Mouse (Mus musculus) forebrain, embryonic 14.5 days (tissue): Measurements from ENCODE around the gene Amhr2. TPM values are rescaled to one million over a fixed set of nuclear protein-coding genes. Genes with fewer than 3 reads are reported as not detected.
A peak's percentile ranks its signal among the peaks of the same experiment; 100 is the strongest.

Source experiments
- ATAC-seq: fragments of 200-750 bp; cut with Nextera tagmentation; 2 replicates; pipeline ENCODE4 v1.8.0; 2017; ENCODE audit warnings: mild to moderate bottlenecking, moderate library complexity
- DNase-seq: peaks from one replicate; pipeline ENCODE4 v3.0.0-alpha.2; 2015; ENCODE audit warnings: low spot score
- H3K27ac ChIP-seq: fragments of 300-500 bp; sonication (generic); 2 replicates; pipeline ENCODE4 v1.5.1; 2014; ENCODE audit warnings: low read depth, mild to moderate bottlenecking, control low read depth, low read length, moderate library complexity
- H3K27me3 ChIP-seq: fragments of 300-500 bp; sonication (generic); replicated peaks from 2 replicates; pipeline ENCODE4 v1.6.1; 2014; ENCODE audit warnings: low read length, control low read depth, mixed read lengths; ENCODE audit not compliant: control insufficient read depth, insufficient read depth
- H3K36me3 ChIP-seq: fragments of 300-500 bp; sonication (generic); 2 replicates; pipeline ENCODE4 v1.6.1; 2014; ENCODE audit warnings: low read length, control low read depth; ENCODE audit not compliant: control insufficient read depth, insufficient read depth
- H3K4me1 ChIP-seq: fragments of 300-500 bp; sonication (generic); 2 replicates; pipeline ENCODE4 v1.6.1; 2014; ENCODE audit warnings: antibody characterized with exemption, low read length, control low read depth; ENCODE audit not compliant: control insufficient read depth, insufficient read depth
- H3K4me2 ChIP-seq: fragments of 300-500 bp; sonication (generic); 2 replicates; pipeline ENCODE4 v1.6.1; 2014; ENCODE audit warnings: mild to moderate bottlenecking, control low read depth, low read length
- H3K4me3 ChIP-seq: fragments of 300-500 bp; sonication (generic); 2 replicates; pipeline ENCODE4 v1.5.1; 2014; ENCODE audit warnings: low read depth, low read length, control low read depth
- H3K9ac ChIP-seq: fragments of 300-500 bp; sonication (generic); 2 replicates; pipeline ENCODE4 v1.6.1; 2014; ENCODE audit warnings: mild to moderate bottlenecking, low read length, control low read depth, moderate library complexity
- H3K9me3 ChIP-seq: fragments of 300-500 bp; sonication (generic); replicated peaks from 2 replicates; pipeline ENCODE4 v1.6.1; 2016; ENCODE audit warnings: low read length, control low read depth, mixed read lengths; ENCODE audit not compliant: control insufficient read depth
- WGBS: fragments of 180-500 bp; shearing (Covaris S2); extraction: QIAGEN DNeasy Blood & Tissue Kit; methylation state at CpG from one replicate; pipeline ENCODE4 v1.1.7; 2014; 5-methylcytosine and 5-hydroxymethylcytosine counted together
- polyA plus RNA-seq: library from polyadenylated mRNA; unstranded; fragments of >200 nt; fragmentation: Nextera tagmentation; extraction: Ambion mirVana; gene quantifications from 2 replicates; pipeline ENCODE4 v1.2.1, GENCODE M21; 2014

Gene Amhr2
- polyA plus RNA-seq, 1 experiment from 2014 or later, result 0.11 TPM

GRCm38 (mm10) chr15:102471727-102472126, 26.6 kb downstream of the Amhr2 start:
- peak overlapping the region; percentile 41; the same call in 1 of the 2 replicates for H3K9ac ChIP-seq
- DNase-seq (no peak), ATAC-seq (no peak)
- H3K4me2 ChIP-seq, result peak overlapping the region; percentile 71
- H3K27ac ChIP-seq, result no peak overlapping the region
- peaks cover 32% of the 10 kb centered on the region for H3K36me3 ChIP-seq
- no peaks in the 10 kb centered on the region for H3K27me3 ChIP-seq
- H3K4me1 ChIP-seq, result peaks cover 14% of the 10 kb centered on the region
- H3K4me3 ChIP-seq, result peak overlapping the region; percentile 83
- H3K9me3 ChIP-seq, result no peaks in the 10 kb centered on the region

GRCm38 (mm10) chr15:102473246-102473645, 28.1 kb downstream of the Amhr2 start:
- Histone ChIP-seq H3K36me3 (peaks cover 47% of the 10 kb centered on the region), H3K27ac (no peak overlapping the region), H3K4me2 (no peak overlapping the region; the same call in 1 of the 2 replicates), H3K9ac (no peak overlapping the region), H3K9me3 (no peaks in the 10 kb centered on the region), H3K4me3 (no peak overlapping the region), H3K4me1 (peaks cover 14% of the 10 kb centered on the region), H3K27me3 (no peaks in the 10 kb centered on the region)
- no peak for ATAC-seq
- 72% methylated on average over 2 of the region's 2 CpGs for WGBS
- no peak for DNase-seq

- DNase-seq, result no peak
- Histone ChIP-seq H3K27ac (no peak overlapping the region), H3K4me3 (no peak overlapping the region), H3K9me3 (no peaks in the 10 kb centered on the region), H3K4me1 (peaks cover 14% of the 10 kb centered on the region), H3K36me3 (peaks cover 58% of the 10 kb centered on the region), H3K9ac (no peak overlapping the region), H3K27me3 (no peaks in the 10 kb centered on the region), H3K4me2 (no peak overlapping the region)
- WGBS, result 91% methylated on average over 2 of the region's 2 CpGs
- no peak for ATAC-seq
Measured at GRCm38 (mm10) chr15:102474520-102474919, 29.4 kb downstream of the Amhr2 start.

GRCm38 (mm10) chr15:102483136-102483535, 38.0 kb downstream of the Amhr2 start:
- H3K27me3 ChIP-seq, result no peaks in the 10 kb centered on the region
- ATAC-seq, result no peak
- no peaks in the 10 kb centered on the region for H3K4me1 ChIP-seq
- no peak overlapping the region for H3K4me3 ChIP-seq
- no peaks in the 10 kb centered on the region for H3K9me3 ChIP-seq
- H3K9ac ChIP-seq, result no peak overlapping the region
- WGBS, result 92% methylated on average over 3 of the region's 3 CpGs
- H3K36me3 ChIP-seq, result peaks cover 89% of the 10 kb centered on the region
- H3K27ac ChIP-seq, result no peak overlapping the region
- H3K4me2 ChIP-seq, result no peak overlapping the region
- DNase-seq, result no peak

- H3K4me3 ChIP-seq, result no peak overlapping the region
- H3K4me1 ChIP-seq, result no peaks in the 10 kb centered on the region
- DNase-seq, result no peak
- no peak overlapping the region for H3K27ac ChIP-seq
- H3K9ac ChIP-seq, result no peak overlapping the region
- ATAC-seq, result no peak
- H3K27me3 ChIP-seq, result no peaks in the 10 kb centered on the region
- no peak overlapping the region for H3K4me2 ChIP-seq
- 88% methylated on average over 12 of the region's 12 CpGs for WGBS
- H3K9me3 ChIP-seq, result no peaks in the 10 kb centered on the region
- H3K36me3 ChIP-seq, result peaks cover 93% of the 10 kb centered on the region
Measured at GRCm38 (mm10) chr15:102485853-102486252, 40.7 kb downstream of the Amhr2 start.

GRCm38 (mm10) chr15:102487664-102488063, 42.5 kb downstream of the Amhr2 start:
- ATAC-seq (no peak), DNase-seq (no peak)
- H3K4me2 ChIP-seq, result no peak overlapping the region
- H3K4me1 ChIP-seq, result no peaks in the 10 kb centered on the region
- H3K9me3 ChIP-seq, result no peaks in the 10 kb centered on the region
- no peak overlapping the region for H3K4me3 ChIP-seq
- no peak overlapping the region for H3K9ac ChIP-seq
- H3K27ac ChIP-seq, result no peak overlapping the region
- H3K27me3 ChIP-seq, result no peaks in the 10 kb centered on the region
- H3K36me3 ChIP-seq, result peaks cover 89% of the 10 kb centered on the region
- WGBS, result 91% methylated on average over 1 of the region's 1 CpGs

GRCm38 (mm10) chr15:102498322-102498721, 53.2 kb downstream of the Amhr2 start:
- no peak for ATAC-seq
- DNase-seq, result no peak
- Histone ChIP-seq H3K9ac (no peak overlapping the region), H3K36me3 (peaks cover 97% of the 10 kb centered on the region), H3K4me1 (no peaks in the 10 kb centered on the region), H3K4me3 (no peak overlapping the region), H3K4me2 (no peak overlapping the region), H3K27me3 (no peaks in the 10 kb centered on the region), H3K27ac (no peak overlapping the region), H3K9me3 (no peaks in the 10 kb centered on the region)
- WGBS, result 87% methylated on average over 3 of the region's 3 CpGs

- Histone ChIP-seq H3K27ac (no peak overlapping the region), H3K4me1 (no peaks in the 10 kb centered on the region)
Measured at GRCm38 (mm10) chr15:102499370-102499769, 54.2 kb downstream of the Amhr2 start.

GRCm38 (mm10) chr15:102499851-102500250, 54.7 kb downstream of the Amhr2 start:
- no peak overlapping the region for H3K27ac ChIP-seq

More at GRCm38 (mm10) chr15:102499370-102499769, 54.2 kb downstream of the Amhr2 start:
- Histone ChIP-seq H3K36me3 (peaks cover 97% of the 10 kb centered on the region), H3K4me3 (no peak overlapping the region), H3K27me3 (no peaks in the 10 kb centered on the region), H3K4me2 (no peak overlapping the region), H3K9me3 (no peaks in the 10 kb centered on the region), H3K9ac (no peak overlapping the region)
- 59% methylated on average over 3 of the region's 3 CpGs for WGBS
- ATAC-seq (no peak), DNase-seq (no peak)

More at GRCm38 (mm10) chr15:102499851-102500250, 54.7 kb downstream of the Amhr2 start:
- 92% methylated on average over 6 of the region's 6 CpGs for WGBS
- Histone ChIP-seq H3K27me3 (no peaks in the 10 kb centered on the region), H3K36me3 (peaks cover 97% of the 10 kb centered on the region), H3K9me3 (no peaks in the 10 kb centered on the region), H3K4me3 (no peak overlapping the region), H3K4me2 (no peak overlapping the region), H3K4me1 (no peaks in the 10 kb centered on the region), H3K9ac (no peak overlapping the region)
- no peak for ATAC-seq
- no peak for DNase-seq
